Mouse (Mus musculus) hindbrain, embryonic 15.5 days (tissue): Measurements from ENCODE around the gene Scamp5. TPM values are rescaled to one million over a fixed set of nuclear protein-coding genes. Genes with fewer than 3 reads are reported as not detected.

Source experiments
- ATAC-seq: fragments of 200-750 bp; cut with Nextera tagmentation; 2 replicates; pipeline ENCODE4 v1.8.0; 2017; ENCODE audit warnings: low read depth, moderate number of reproducible peaks, moderate TSS enrichment; ENCODE audit not compliant: low FRiP score
- H3K27ac ChIP-seq: fragments of 300-500 bp; sonication (generic); replicated peaks from 2 replicates; pipeline ENCODE4 v1.5.1; 2015; ENCODE audit warnings: mild to moderate bottlenecking, inconsistent platforms
- H3K27me3 ChIP-seq: fragments of 300-500 bp; sonication (generic); 2 replicates; pipeline ENCODE4 v1.6.1; 2015; ENCODE audit warnings: control low read depth, inconsistent platforms
- H3K36me3 ChIP-seq: fragments of 300-500 bp; sonication (generic); 2 replicates; pipeline ENCODE4 v1.6.1; 2015; ENCODE audit warnings: control low read depth, inconsistent platforms
- H3K4me1 ChIP-seq: fragments of 300-500 bp; sonication (generic); replicated peaks from 2 replicates; pipeline ENCODE4 v1.6.1; 2015; ENCODE audit warnings: control low read depth, inconsistent platforms
- H3K4me2 ChIP-seq: fragments of 300-500 bp; sonication (generic); 2 replicates; pipeline ENCODE4 v1.6.1; 2015; ENCODE audit warnings: moderate library complexity, mild to moderate bottlenecking, inconsistent platforms
- H3K4me3 ChIP-seq: fragments of 300-500 bp; sonication (generic); 2 replicates; pipeline ENCODE4 v1.5.1; 2015; ENCODE audit warnings: mild to moderate bottlenecking, inconsistent platforms
- H3K9ac ChIP-seq: fragments of 300-500 bp; sonication (generic); 2 replicates; pipeline ENCODE4 v1.6.1; 2015; ENCODE audit warnings: inconsistent platforms
- H3K9me3 ChIP-seq: fragments of 300-500 bp; sonication (generic); 2 replicates; pipeline ENCODE4 v1.6.1; 2016; ENCODE audit warnings: control low read depth, inconsistent platforms
- WGBS: fragments of 180-500 bp; shearing (Covaris S2); methylation state at CpG from one replicate; pipeline ENCODE4 v1.1.7; 2015; 5-methylcytosine and 5-hydroxymethylcytosine counted together
- polyA plus RNA-seq: library from polyadenylated mRNA; unstranded; fragments of >200 nt; fragmentation: Nextera tagmentation; extraction: Ambion mirVana; gene quantifications from 2 replicates; pipeline ENCODE4 v1.2.1, GENCODE M21; 2015

The Scamp5 gene
- polyA plus RNA-seq, 1 experiment from 2014 or later = 139 TPM

DNA sequence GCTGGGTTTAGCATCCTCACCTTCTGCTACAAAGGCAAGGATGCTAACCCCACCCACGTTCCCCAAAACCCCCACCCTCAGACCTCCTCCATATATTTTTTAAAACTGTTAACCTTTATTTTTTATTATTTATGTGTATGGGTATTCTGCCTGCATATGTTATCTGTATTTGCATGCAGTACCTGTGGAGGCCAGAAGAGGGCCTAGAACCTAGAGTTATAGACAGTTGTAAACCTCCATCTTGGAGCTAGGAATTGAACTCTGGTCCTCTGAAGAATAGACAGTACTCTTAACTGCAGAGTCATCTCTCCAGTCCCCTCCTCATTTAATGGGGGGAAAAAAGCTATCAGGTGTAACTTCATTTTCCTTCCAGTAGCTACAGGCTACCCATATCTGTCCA lies 18.1 kb downstream of the Scamp5 start:
- Histone ChIP-seq H3K4me1 (no peaks in the 10 kb centered on the region), H3K4me2 (no peak overlapping the region), H3K27ac (no peak overlapping the region), H3K9me3 (no peaks in the 10 kb centered on the region), H3K36me3 (peaks cover 55% of the 10 kb centered on the region), H3K27me3 (no peaks in the 10 kb centered on the region), H3K9ac (no peak overlapping the region), H3K4me3 (no peak overlapping the region)
- WGBS = 65% methylated on average over 1 of the region's 1 CpGs
- ATAC-seq = no peak

DNA sequence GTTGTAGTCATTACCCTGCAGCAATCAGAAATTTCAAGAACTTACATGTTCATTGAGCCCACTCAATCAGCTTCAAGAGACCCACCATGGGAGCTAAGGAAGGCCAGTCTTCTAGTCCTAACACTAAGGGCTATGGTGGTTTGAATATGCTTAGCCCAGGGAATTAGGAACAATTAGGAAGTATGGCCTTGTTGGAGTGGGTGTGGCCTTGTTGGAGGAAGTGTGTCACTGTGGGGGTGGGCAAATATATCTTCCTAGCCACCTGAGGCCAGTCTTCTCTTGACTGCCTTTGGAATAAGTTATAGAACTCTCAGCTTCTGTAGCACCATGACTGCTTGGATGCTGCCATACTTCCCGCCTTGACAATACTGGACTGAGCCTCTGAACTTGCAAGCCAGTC lies 27.2 kb downstream of the Scamp5 start:
- Histone ChIP-seq H3K27me3 (no peaks in the 10 kb centered on the region), H3K9me3 (no peaks in the 10 kb centered on the region), H3K9ac (no peak overlapping the region), H3K27ac (no peak overlapping the region), H3K4me3 (no peak overlapping the region), H3K36me3 (peaks cover 36% of the 10 kb centered on the region), H3K4me2 (no peak overlapping the region), H3K4me1 (peaks cover 6% of the 10 kb centered on the region)
- WGBS = 96% methylated on average over 1 of the region's 1 CpGs
- ATAC-seq = no peak; the same call in 1 of the 2 replicates

DNA sequence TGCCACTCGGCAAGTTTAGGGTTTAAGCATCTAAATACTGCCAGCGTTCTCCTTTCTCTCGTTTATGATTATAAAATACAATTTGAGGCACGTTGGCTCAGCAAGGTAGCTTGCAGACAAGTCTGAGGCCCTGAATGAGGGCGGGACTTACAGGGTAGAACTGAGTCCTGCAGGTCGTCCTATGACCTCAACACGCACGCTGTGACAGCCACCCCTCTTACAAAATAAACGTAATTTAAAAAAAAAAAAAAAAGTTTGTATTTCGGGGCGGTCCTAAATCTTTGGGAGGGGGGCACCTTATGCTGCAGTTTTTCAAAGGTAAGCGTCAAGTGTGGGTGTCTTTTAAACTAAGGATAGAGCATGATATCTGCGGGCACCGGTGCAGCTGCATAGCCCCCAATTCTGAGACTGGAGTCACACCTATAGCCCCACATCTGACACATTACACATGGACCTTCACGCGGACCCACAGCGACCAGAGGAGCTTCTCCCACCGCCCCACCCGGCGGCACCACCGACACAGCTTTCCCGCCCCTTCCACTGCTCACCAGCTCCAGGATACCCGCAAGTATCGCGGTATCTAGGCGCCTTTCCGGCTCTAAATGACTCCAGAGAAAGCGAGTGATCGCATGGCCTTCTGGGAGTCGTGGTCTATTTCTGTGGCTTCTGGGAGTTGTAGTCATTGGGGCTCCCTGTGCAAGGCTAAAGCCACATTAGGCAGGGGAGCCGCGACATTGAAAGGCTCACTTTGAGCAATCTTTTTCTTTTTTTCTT lies 28.2 kb downstream of the Scamp5 start, which contains the start of gene Ppcdc:
Gene Ppcdc (minus strand): TSS at position 603 of the 774 bp plus-strand sequence.
- 3% methylated on average over 32 of the region's 32 CpGs for WGBS
- Histone ChIP-seq H3K27me3 (no peaks in the 10 kb centered on the region), H3K9ac (peak within 1 kb of the TSS; percentile 66), H3K36me3 (peaks cover 28% of the 10 kb centered on the region), H3K4me3 (peak within 1 kb of the TSS; percentile 55), H3K4me2 (peak within 1 kb of the TSS; percentile 72), H3K27ac (peak within 1 kb of the TSS; percentile 81), H3K4me1 (peaks cover 6% of the 10 kb centered on the region), H3K9me3 (no peaks in the 10 kb centered on the region)
- peak; percentile 96 for ATAC-seq

DNA sequence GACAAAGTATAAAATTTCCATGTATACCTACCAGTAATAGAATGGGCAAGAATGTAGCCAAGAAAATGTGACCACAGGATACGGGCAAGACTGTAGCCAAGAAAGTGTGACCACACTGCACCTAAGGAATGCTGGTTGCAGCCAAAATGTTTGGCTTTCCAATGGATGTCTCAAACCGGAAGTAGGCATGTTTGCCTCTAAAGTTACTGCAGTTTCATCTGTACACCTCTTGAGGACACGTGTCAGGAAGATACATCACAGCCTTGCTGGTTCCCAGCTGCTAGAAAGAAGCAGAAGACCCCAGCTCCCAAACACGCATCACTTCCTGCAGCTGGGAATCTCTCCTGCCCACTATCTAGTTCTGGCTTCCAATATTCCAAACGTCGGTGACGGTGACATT lies 28.8 kb downstream of the Scamp5 start:
- H3K36me3 ChIP-seq = peaks cover 27% of the 10 kb centered on the region
- 47% methylated on average over 7 of the region's 7 CpGs for WGBS
- peaks cover 6% of the 10 kb centered on the region for H3K4me1 ChIP-seq
- no peaks in the 10 kb centered on the region for H3K9me3 ChIP-seq
- H3K4me2 ChIP-seq = peak overlapping the region; percentile 72
- no peak for ATAC-seq
- H3K27ac ChIP-seq = peak overlapping the region; percentile 81
- H3K27me3 ChIP-seq = no peaks in the 10 kb centered on the region
- peak overlapping the region; percentile 55 for H3K4me3 ChIP-seq
- H3K9ac ChIP-seq = peak overlapping the region; percentile 66; the same call in 1 of the 2 replicates

DNA sequence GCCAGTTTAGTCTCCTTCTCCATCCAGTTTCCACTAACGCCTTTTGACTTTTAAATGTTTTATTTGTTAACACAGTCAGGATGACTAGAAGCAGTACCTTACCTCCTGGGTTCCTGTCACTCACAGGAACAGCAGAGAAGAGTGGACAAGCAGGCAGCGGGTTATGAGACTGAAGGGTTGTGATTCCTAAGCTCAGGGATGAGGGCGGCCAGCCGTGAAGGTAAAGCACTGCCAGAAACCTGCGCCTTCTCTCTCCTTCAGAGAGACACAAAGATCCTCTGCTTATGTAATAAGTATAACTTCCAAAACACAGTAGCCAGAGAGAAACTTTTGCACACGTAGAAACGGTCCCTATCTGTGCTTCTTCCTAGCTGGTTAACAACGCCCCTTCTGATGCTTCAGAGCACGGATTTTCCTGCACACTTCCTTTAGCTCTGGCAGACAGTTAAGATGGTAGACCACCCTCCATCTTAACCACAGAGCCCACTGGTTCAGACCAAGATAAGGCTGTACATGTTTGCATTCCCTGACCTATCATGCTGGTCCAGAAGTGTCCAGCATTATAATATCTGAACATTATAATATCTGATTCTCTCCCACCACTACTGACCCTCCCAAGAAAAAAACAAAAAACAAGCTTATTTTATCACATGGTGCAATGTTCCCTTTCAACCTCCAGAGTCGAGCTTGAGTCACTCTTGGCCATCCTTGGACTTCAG lies 29.8 kb downstream of the Scamp5 start:
- H3K36me3 ChIP-seq = peaks cover 20% of the 10 kb centered on the region
- no peak overlapping the region for H3K4me3 ChIP-seq
- WGBS = 87% methylated on average over 10 of the region's 10 CpGs
- peaks cover 12% of the 10 kb centered on the region for H3K4me1 ChIP-seq
- H3K9me3 ChIP-seq = no peaks in the 10 kb centered on the region
- ATAC-seq = no peak
- H3K9ac ChIP-seq = no peak overlapping the region
- no peak overlapping the region for H3K27ac ChIP-seq
- H3K27me3 ChIP-seq = no peaks in the 10 kb centered on the region
- H3K4me2 ChIP-seq = no peak overlapping the region

DNA sequence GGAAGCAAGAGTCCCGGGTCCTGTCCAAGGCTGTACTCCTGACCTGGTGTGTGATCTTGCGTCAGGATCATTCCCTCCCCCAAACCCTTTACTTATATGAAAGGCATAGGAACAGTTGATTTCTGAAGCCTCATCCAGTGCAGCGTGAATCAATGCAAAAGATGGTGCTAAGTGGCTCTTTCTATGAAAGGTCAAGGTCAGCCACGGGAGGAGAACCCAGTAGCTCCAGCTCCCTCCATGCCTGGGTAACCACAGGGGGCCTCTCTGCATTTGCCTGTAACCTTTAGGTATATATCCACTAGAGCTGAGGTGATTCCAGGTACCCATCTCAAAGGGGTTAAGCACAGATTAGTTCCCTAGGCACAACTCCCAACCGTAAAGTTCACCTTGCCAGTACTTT lies 31.7 kb downstream of the Scamp5 start:
- H3K27ac ChIP-seq = no peak overlapping the region
- no peak for ATAC-seq
- H3K36me3 ChIP-seq = 0 out of 2 replicates have a peak, but pooled peaks cover under 1% of the 10 kb centered on the region
- peaks cover 17% of the 10 kb centered on the region for H3K4me1 ChIP-seq
- WGBS = 81% methylated on average over 5 of the region's 5 CpGs
- no peak overlapping the region for H3K9ac ChIP-seq
- H3K4me2 ChIP-seq = no peak overlapping the region
- H3K27me3 ChIP-seq = no peaks in the 10 kb centered on the region
- H3K4me3 ChIP-seq = no peak overlapping the region
- no peaks in the 10 kb centered on the region for H3K9me3 ChIP-seq

DNA sequence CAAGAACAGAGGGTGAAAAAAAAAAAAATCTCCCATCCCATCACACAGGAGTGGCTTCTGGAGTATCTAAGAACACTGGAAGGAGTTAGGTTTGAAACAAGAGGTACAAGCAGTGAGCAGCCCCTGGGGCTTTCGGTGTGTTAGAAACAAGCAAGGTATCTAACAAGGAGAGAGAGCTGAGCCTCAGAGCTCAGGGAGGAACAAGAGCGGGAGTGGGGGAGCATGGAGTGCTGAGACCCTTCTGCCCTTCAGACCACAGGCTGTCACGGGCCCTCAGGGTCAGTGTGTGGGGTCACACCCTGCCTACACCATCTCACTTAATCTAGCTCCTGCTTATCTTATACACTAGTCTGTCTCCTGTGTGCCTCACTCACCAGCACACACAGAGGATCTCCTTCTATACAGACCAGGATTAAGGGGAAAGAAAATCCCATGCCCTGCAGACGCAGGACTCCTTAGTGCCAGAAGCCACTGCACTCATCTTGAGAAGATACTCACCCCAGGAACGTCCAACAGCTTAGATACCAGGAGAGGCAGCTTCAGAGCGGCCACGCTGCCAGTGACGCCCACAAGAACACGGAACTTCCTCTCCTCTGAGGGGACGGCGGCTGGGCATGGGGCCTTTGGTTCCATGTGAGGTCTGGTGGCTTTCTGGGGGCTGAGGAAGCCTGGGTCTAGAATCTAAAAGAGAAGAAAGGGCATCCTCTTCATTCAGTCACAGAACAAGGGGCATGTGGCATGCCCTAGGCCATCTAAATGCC lies 33.3 kb downstream of the Scamp5 start:
- Histone ChIP-seq H3K9ac (no peak overlapping the region), H3K27me3 (no peaks in the 10 kb centered on the region)

DNA sequence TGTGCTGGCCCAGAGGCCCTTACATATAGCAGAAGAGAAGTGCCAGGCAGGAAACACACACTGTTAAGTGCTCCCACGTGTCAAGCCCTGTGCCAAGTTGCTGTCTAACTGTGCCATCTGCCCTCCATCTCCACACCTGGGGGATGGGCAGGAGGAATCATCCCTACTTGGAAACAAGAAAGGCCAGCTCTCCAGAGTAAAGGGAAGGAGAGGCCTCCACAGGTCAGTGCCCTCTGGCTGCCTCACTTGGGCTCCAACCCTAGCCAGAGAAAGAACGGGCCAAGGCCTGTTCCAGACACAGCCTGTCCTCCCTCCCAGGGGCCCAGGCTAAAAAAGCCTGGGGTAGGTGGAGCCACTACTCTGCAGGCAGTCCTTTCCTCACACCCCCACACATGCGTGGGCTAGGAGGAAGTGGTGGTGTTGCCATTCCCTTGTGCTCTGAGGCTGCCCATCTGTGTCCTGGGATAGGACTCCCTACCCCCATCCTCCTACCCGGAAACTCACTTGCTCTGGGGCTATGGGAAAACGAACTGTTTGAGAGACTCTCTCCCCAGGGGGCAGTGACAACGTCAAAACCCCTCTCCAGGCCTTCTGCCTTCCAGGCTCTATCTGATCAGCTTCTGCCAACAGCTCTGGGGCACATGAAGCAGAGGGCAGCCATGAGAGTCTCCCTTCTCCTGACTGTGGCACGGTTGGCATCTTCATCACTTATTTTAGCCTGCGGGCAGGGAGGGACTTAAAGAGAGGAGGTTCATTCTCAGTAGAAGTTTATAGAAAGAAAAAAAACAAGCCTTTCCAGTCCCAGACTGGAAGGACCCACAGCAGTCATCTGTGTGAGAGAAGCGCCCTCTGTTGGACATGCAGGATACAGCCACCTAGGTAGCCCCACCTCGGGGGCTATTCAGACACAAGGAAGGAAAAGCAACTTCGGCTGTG lies 34.5 kb downstream of the Scamp5 start:
- H3K36me3 ChIP-seq = no peaks in the 10 kb centered on the region
- no peak overlapping the region for H3K9ac ChIP-seq
- no peaks in the 10 kb centered on the region for H3K27me3 ChIP-seq
- 16% methylated on average over 11 of the region's 11 CpGs for WGBS
- peak overlapping the region; percentile 31; the same call in 1 of the 2 replicates for H3K27ac ChIP-seq
- H3K4me2 ChIP-seq = no peak overlapping the region
- ATAC-seq = peak; percentile 73
- no peaks in the 10 kb centered on the region for H3K9me3 ChIP-seq
- H3K4me1 ChIP-seq = peaks cover 11% of the 10 kb centered on the region
- H3K4me3 ChIP-seq = no peak overlapping the region

More for the DNA sequence above, 33.3 kb downstream of the Scamp5 start:
- Histone ChIP-seq H3K9me3 (no peaks in the 10 kb centered on the region), H3K4me3 (no peak overlapping the region), H3K4me1 (peaks cover 17% of the 10 kb centered on the region), H3K4me2 (no peak overlapping the region), H3K36me3 (no peaks in the 10 kb centered on the region), H3K27ac (no peak overlapping the region)
- no peak for ATAC-seq
- 88% methylated on average over 11 of the region's 11 CpGs for WGBS

DNA sequence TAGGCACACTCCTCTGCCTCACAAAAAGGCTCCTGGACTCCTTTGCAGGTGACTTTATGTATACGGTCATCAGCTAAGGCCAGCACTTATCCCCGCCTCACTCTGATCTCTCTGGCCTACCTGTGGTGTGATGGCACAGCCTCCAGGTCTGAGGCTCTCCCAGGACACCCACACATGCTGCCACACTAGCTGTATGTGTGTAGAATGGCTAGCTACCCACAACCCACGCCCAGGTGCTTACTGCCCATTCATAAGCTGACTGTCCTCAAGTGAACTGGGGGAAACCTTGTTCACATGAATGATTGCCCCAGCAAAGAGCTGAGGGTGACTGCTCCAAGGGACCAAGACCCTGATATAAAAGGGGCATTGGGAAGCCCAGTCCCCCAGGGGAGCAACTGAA lies 35.4 kb downstream of the Scamp5 start:
- Histone ChIP-seq H3K9ac (no peak overlapping the region), H3K27ac (no peak overlapping the region)
- WGBS = 97% methylated on average over 3 of the region's 3 CpGs

DNA sequence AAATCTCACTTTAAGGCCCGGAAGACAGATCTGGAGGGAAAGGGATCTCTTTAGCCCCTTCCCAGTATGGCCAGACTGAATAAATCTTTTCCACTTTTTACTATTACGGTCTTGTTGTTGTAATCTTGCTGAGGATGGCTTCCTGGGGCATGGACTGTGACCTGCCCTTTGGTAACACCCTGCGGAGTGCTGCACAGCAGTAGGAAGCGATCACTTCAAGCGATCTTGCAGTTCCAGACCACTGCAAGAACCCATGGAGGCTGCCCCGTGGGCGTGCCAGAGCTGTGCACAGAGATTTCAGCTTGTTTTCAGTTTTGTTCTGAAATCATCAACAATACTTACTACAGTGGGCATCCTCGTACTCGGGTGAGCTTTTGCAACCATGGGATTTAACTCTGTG lies 36.7 kb downstream of the Scamp5 start:
- ATAC-seq = no peak
- H3K27ac ChIP-seq = no peak overlapping the region
- H3K9me3 ChIP-seq = no peaks in the 10 kb centered on the region
- 32% methylated on average over 9 of the region's 9 CpGs for WGBS
- H3K4me3 ChIP-seq = no peak overlapping the region
- peaks cover 11% of the 10 kb centered on the region for H3K4me1 ChIP-seq
- no peak overlapping the region for H3K4me2 ChIP-seq
- no peak overlapping the region for H3K9ac ChIP-seq
- H3K27me3 ChIP-seq = no peaks in the 10 kb centered on the region
- H3K36me3 ChIP-seq = no peaks in the 10 kb centered on the region

More for the DNA sequence above, 35.4 kb downstream of the Scamp5 start:
- ATAC-seq = no peak
- Histone ChIP-seq H3K4me3 (no peak overlapping the region), H3K4me1 (peaks cover 11% of the 10 kb centered on the region), H3K9me3 (no peaks in the 10 kb centered on the region), H3K27me3 (no peaks in the 10 kb centered on the region), H3K36me3 (no peaks in the 10 kb centered on the region), H3K4me2 (no peak overlapping the region)

DNA sequence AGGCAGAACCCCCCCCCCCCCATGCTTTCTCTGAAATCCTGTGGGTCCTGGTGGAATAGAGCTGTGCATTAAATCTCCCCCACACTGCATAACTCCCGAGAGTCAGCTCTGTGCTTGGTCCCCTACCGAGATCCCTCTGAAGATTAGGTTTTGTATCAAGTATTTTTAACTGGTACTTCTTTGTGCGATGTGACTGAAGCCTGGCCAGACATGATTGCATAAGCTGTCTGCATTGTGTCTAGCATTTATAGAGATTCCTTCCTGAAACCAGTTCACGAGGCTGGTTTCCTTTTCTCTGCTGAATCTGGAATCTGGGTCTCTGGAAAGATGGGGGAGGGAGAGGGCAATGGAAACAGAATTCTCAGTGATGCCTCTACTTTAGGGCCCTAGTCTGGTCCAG lies 39.5 kb downstream of the Scamp5 start:
- 58% methylated on average over 4 of the region's 4 CpGs for WGBS
- Histone ChIP-seq H3K27me3 (no peaks in the 10 kb centered on the region), H3K4me1 (peaks cover 8% of the 10 kb centered on the region), H3K36me3 (no peaks in the 10 kb centered on the region), H3K9me3 (no peaks in the 10 kb centered on the region), H3K9ac (no peak overlapping the region), H3K27ac (no peak overlapping the region), H3K4me3 (no peak overlapping the region), H3K4me2 (no peak overlapping the region)
- ATAC-seq = no peak
